Mouse (Mus musculus) lung, postnatal 14 days (tissue): ENCODE data around the gene Gm4985.
"Not testable (repeated sequence)": the region's sequence is repeated elsewhere in the genome, so short reads cannot be mapped to it uniquely, and the experiment has no call there.

ENCODE experiments used
- DNase-seq: peaks from one replicate; pipeline ENCODE4 v3.0.0; 2021

Gm4985 gene

DNA sequence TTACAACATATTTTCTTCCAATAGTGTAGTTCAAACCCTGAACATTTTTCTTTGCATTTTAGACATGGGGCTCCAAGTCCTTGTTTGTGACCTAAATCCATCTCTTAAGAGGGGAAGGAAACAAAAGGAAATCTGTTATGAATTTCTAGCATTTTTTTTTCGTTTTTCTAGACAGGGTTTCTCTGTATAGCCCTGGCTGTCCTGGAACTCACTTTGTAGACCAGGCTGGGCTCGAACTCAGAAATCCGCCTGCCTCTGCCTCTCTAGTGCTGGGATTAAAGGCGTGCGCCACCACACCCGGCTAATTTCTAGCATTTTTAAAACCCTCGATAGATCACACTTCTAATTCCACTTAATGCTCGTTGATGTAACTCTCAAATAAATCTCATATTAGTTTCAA is at the start of gene Gm4985:
Gene Gm4985, minus strand, starts transcription at position 101 of the 400 bp plus-strand sequence.
- DNase-seq: not testable (repeated sequence)

DNA sequence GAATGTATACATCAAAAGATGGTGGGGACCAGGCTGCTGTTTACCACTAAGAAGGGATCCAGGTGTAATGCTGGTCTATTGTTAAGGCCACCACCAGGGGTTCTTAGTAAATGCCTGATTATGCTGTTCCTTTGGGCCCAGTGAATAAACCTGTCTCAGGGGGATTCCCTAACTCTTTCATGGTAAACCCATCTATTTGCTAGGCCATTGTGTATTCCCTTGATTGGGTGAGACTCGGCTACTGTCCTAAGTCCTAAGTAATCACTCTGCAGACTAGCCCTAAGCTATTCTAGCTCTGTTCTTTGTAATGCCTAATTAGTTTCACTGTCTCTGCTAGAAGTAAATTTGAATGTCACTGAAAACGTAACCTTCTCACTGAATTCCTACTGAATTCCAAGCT is 4.6 kb downstream of the Gm4985 start:
- DNase-seq: no peak
